Mouse (Mus musculus) liver, adult 2 months (tissue): ENCODE results near the gene Evx2.

Experiments
- CTCF ChIP-seq: fragments of 200-500 bp; IDR thresholded peaks from 2 replicates; pipeline ENCODE4 v1.5.1; 2011; ENCODE audit warnings: low read depth, low read length, control low read depth
- POLR2A ChIP-seq: fragments of 200-500 bp; IDR thresholded peaks from 2 replicates; pipeline ENCODE4 v1.6.1; 2011; ENCODE audit warnings: low read length, control low read depth; ENCODE audit not compliant: insufficient read depth; ENCODE audit errors: extremely low read depth

DNA sequence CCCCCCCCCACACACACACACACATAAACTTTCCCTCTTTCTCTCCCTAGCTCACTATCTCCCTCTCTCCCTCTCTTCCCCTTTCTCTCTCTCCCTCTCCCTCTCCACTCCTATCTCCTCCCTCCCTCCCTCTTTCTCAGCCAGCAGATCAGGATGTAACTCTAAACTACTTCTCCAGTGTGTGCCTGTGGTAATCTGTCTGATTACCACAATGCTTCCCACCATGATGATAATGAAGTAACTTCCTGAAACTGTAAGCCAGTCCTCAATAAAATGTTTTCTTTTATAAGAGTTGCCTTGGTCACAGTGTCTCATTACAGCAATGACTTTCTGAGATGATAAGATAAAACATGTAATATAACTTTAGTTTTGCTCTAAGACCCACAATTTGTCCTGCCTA, 50.0 kb downstream of the Evx2 start:
- no peak for TF ChIP-seq CTCF
- no peak for TF ChIP-seq POLR2A
